Mouse (Mus musculus): Measurements from ENCODE around the gene Cd40lg.

Cd40lg gene

DNA sequence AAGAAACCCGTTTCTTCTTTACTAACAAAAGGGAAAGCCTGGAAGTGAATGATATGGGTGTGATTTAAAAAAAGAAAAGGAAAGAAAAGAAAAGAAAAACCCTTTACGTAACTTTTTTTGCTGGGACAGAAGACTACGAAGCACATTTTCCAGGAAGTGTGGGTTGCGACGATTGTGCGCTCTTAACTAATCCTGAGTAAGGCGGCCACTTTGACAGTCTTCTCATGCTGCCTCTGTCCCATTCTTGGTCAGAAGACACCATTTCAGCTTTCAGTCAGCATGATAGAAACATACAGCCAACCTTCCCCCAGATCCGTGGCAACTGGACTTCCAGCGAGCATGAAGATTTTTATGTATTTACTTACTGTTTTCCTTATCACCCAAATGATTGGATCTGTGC lies at the start of gene Cd40lg:
Cd40lg (plus strand) TSS at position 268 of the 400 bp plus-strand sequence.
- no peak for DNase-seq

DNA sequence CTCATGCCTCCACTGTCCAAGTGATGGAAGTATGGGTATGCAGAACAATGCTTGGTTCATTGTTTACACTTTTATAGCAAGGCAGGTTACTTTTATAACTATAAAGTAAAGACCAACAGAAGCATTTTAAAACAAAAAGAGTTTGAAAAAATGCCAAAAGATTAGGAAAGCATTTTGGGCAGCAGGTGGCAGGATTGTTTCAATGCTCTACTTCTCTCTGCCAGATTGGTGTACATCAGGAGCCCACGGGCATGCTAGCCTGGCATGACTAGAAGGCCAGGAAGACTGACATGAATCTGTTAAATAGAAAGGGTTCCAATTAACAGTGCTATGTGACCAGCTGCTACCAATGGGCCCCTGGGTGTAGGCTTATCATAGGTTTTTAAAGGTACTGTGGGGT lies 45.4 kb upstream of the Cd40lg start:
- no peak for DNase-seq

DNA sequence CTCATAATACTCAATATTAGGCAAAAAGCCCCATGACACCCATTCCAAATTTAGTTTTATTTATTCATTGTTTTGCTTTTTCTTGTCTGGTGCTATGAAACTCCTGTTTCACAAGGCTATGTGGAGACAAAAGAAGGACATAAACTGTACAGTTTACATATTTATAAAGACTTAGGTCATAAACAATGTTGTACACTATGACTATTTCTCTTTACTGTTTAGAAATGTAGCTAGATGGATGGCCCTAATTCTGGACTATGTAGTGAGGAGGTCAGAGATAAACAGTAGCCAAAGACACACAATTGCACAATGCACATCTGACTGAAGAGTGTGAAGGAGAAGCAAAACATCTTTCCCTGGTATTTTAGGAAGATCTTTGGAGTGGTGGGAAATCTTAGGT lies 40.7 kb upstream of the Cd40lg start:
- no peak for DNase-seq

DNA sequence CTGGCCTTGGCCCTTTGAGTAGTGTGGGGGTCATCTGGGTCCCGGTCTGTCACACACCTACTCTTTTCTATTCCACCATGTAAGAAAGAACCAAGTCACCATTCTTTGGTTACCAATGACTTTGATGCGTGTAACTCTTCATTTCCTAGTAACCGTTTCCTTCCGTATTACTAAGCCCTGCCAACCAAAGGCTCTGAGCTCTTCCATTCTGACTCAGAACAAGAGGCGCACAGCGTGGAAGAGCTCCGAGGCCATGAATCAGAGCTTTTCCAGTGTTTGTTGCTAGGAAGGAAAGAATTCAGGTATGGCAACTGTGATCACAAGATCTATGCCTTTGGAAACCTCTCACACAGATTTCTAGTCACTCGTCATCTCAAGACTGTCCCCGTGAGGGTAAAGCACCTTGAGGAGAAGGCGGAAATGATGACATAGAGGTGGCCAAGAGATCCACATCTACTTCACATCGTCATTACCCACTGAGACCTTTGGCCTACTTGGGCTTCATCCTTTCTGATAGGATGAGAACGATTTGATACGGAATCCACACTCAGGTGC lies 34.6 kb upstream of the Cd40lg start:
- no peak for DNase-seq

DNA sequence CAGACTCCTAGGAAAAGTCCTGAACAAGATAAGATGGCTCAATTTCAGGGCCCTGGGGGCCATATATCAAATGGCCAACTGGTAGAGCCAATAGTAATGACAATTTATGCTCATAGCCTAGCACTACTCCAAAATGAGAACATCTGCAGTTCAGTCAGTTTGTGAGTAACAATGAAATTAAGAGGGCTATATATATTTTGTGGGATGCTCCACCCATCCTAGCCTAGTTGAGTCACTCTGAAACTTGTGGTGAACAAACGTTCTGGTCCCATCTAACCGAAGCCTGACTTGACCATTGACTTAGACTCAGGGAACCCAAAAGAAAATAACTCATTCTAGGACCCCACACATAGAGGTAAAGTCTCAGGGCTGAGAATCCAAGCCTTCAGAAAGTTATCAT lies 29.5 kb upstream of the Cd40lg start:
- DNase-seq: no peak

DNA sequence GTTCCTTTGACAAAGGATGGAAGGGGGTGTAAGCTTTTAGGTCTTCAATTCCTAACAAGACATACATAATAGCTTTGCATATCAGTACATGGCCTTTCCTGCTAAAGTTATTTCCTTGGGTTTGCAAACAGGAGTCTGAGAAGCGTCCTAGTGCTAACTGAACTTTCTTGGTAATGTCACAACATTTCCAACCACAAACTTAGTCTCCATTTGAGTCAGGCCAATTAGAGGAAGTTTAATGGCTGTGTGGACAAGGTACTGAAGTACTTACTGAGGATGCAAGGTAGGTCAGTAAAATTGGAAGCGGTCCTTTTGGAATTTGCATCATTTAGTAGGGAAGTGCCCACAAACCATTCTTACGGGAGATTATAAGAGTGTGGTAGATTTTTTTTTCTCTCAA lies 28.6 kb upstream of the Cd40lg start:
- DNase-seq: no peak

DNA sequence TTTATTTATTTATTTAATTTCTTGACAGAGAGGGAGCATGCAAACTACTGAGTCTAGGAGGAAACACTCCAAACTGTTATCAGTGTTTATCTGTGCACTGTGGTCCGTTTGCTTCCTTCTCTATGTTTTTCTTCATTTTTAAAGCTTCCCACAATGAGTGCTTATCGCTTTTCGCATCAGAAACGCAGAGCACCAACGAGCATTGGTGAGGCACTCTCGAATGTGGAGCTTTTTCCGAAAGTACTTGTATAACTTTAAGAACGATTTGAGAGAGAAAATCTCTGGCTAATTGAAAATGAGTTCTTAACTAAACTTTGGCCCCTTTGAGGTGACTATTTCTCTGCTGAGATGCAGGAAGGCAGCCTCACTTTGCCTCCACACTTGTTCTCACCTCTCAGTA lies 24.6 kb upstream of the Cd40lg start:
- no peak for DNase-seq

DNA sequence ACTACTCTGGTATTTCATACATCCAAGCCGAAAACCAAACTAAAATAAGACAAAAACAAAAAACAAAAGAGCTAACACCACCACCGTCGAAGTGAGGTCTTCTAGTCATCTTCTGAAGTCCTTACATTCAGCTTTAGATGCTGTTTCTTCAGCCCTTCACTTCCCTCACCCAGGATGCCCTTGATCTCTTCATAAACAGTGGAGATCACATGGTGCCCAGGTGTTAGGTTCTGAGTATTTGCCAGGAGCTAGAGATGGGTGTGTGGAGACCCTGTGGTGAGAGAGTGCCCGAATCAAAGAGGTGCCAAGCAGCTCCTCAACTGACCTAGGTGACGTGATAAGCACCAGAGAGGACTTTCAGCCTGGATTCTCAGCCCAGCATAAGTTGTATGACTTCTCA lies 22.6 kb upstream of the Cd40lg start:
- no peak for DNase-seq

DNA sequence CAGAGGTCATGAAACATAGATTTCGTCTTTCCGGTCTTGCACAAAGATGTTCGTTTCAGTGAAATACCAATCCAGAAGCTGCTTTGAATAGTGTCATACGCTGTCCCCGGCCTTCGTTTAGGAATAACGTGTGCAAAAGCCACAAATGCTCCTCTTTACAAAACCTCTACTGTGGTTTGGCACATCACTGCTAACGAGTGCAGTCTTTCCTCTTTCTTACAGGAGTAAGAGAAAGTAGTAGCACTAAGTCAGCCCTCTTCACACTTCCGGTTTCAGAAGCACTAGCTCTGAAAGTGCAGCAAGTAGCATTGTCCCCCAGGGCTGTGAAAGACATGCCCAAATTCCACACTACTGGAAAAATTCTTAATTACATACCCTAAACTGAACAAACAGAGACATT lies 15.6 kb upstream of the Cd40lg start:
- DNase-seq: no peak

DNA sequence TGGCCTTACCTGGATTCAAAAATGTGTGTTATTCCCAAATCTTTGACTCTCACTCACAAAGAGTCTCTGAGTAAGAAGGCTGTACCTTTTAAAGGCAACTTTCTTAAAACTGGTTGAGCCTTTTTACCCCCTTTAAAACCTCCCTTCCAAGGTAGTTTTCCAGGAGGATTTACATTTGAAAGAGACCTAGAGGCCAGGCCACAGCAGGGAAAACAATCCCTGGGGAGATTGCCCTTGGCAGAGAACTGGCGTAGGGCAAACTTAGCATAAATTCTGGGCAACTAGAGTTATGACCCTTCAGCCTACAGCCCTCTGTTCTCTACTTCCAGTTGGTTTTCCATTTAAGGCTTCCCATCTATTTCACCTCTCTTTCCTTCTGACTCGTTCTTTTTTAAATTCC lies 13.9 kb upstream of the Cd40lg start:
- no peak for DNase-seq

DNA sequence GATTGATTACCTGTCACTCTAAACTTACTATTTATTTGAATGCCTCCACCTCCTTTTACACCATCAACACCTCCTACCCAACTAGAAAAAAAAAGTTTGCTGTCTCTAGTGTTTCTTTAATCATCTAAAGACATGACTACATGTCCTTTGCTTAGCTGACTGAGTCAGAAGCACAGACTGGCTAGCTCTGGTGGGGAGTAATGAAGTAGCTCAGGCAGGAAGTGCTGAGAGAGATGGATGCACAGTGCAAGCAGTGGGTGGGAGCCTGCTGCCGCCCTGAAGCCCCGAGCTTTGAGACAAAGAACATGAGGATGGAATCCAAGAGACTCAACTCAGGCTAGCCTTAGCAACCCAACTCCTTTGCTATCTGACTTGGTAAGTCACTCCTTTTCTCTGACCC lies 11.5 kb upstream of the Cd40lg start:
- DNase-seq: no peak

DNA sequence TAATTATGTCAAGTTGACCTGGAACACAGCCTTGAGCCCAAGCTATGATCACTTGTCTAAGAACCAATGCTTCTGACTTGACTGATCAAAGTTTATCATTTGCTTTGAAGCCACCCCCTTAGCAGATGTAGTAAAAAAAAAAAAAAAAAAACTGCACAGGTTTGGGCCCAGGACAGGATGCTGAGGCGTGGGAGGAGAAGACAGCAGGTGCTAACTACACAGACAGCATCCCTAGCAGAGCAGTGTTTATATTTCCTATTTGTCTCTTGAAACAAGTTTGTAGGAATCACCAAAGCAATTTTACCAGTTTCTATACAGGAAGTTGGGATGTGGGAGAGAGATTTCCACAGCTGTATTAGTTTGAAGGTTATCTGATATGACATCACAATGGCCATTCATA lies 1.4 kb upstream of the Cd40lg start:
- no peak for DNase-seq

DNA sequence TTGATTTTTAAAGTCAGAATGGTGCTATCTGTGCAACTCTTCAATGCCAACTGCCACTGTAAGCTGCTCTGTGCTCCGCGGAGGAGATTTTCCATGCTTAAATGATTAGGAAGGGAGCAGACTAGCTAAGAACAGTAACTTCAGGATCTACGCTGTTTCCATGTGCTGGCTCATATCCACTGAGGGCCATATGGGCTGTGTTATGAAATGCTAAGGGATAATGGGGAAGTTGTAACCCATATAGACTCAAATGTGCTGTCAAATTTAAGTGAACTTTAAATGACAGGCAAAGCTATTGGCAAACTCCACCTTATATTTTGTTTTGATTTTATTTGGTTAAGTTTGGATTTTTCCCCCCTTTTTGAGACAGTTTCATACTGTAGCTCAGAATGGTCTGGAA lies 919 bp downstream of the Cd40lg start:
- no peak for DNase-seq

DNA sequence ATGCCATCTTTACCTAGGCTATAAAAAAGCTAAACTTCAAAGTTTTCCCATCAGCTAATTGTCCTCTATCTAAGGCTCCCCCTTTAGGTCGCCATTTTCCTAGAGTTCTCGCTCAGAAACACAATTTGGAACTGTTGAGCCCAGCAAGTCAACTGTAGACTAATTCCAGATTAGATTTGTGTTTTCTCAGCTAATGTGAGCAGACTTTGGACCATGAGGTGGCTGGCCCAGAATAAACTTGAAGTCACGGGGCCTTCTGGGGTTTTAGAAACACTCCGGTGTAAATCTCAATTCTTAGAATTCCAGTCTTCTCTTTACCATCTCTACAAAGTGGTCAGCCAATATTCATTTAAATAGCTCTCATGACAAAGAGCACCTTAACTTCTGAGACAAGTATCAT lies 3.6 kb downstream of the Cd40lg start:
- DNase-seq: no peak

DNA sequence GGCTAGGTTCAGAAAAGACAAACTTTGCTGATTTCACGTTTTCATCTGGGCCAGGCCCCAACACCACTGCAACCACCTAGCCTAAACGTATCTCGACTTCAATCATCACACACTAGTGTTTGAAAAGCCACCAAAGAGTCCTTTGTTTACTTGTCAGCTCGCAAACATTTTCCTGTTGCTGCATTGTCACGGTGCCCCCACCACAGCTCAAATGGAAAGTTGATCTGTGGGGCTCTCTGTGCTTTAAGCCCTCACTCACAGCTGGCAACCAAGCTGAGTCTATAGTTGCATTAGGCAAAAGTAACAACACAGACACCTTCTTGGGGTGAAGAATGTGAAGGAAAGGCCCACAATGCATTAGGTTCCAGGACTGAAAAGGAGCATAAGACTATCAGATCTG lies 4.3 kb downstream of the Cd40lg start:
- DNase-seq: no peak

DNA sequence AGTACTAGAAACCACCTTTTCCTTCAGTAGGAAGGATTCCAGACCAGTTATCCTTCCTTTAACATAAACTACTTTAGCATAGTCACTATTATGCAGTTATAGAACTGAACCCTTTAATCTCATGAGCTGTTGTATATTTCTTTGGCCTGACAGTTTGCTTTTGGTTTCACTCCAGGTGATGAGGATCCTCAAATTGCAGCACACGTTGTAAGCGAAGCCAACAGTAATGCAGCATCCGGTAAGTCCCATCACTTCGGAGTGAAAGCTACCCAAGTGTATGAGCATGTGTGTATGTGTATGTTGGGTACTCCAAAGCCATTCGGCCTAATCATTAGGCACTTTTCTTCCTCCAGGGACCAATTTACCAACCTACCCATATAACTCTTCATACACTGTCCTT lies 7.6 kb downstream of the Cd40lg start:
- no peak for DNase-seq

DNA sequence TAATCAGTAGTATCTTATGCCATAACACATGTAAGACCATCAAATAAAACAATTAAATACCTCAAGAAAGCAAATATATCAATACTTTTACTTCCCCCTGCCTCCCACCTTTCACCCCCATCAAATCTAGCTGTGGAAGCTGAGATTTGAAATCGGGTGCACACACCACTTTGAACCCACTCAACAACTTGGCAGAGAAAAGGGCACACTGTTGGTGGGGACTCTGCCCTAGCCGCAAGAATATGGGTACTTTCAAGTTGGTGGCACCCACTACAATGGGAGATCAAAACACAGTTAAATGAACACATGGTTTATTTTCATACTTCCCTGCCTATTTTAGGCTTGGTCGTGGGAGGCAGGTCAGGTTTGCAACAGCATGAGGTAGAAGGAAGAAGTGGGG lies 9.9 kb downstream of the Cd40lg start:
- DNase-seq: no peak

DNA sequence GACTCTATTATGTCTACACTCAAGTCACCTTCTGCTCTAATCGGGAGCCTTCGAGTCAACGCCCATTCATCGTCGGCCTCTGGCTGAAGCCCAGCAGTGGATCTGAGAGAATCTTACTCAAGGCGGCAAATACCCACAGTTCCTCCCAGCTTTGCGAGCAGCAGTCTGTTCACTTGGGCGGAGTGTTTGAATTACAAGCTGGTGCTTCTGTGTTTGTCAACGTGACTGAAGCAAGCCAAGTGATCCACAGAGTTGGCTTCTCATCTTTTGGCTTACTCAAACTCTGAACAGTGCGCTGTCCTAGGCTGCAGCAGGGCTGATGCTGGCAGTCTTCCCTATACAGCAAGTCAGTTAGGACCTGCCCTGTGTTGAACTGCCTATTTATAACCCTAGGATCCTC lies 11.4 kb downstream of the Cd40lg start:
- no peak for DNase-seq

DNA sequence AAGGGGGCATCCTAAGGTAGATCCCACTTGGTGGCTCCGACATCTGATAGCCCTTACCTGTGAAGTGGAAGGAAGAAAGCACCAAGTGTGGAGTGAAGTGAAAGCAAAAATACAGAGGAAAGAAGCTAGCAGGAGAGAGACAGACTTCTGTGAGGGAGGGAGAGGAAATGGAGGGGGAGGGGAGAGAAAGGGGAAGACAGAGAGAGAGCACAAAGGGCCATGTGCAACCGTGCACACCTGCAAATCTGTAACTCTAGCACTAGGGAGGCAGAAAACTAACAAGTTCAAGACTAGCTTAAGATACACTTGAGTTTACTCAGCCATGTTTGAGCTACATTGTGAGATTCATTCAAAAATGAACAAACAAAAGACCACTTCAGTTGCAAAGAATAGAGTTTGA lies 16.2 kb downstream of the Cd40lg start:
- no peak for DNase-seq

DNA sequence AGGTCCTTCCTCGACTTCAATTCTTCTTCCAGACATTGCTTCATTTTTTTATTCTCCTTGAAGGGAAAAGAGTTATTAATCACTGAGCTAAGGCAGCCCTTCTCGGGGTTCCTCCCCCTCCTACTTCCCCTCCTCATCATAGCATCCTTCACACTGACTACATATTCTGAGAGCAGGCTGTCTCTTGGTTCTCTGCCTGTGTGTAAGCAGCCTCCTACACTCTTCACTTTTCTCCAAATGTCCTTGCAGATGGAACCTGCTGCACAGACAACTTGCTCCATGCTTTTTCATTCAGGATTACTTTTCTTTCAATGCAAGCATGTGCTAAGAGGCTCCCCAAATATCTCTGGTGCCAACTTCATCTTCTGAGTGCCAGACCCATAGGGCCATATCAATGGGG lies 21.7 kb downstream of the Cd40lg start:
- no peak for DNase-seq

DNA sequence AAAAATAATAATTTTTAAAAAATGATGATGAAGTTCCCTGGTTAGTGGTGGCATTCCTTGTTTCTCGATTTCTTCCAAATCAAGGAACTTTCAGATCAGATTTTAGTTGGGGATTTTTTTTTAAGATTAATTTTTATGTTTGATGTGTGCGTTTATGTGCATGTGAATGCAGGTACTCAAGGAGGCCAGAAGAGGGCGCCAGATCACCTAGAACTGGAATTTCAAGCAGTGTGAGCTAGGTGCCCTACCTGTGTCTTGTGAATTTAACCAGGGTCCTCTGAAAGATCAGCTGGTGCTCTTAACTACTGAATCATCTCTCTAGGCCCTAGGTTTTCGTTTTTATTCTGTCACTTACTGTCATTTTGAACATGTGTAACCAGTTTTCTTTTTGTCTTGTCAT lies 24.0 kb downstream of the Cd40lg start:
- DNase-seq: no peak

DNA sequence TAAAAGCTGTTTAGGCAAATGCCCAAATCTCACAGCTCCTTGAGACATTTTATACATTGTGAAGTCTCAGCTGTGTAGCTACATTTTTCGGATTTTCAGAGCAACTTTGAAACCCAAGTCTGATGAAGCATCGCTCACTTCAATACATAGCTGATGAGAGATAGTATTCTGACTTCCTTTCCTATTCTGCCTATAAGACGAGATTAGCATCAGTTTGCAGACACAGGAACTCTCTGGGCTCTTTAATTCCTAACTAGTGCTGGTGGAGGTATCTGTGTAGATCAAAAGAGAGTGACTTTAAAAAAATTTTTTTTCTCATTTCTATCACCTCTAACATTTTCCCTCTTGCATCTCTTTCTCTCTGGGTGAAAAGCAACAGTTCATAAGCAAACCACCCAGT lies 26.6 kb downstream of the Cd40lg start:
- DNase-seq: no peak

DNA sequence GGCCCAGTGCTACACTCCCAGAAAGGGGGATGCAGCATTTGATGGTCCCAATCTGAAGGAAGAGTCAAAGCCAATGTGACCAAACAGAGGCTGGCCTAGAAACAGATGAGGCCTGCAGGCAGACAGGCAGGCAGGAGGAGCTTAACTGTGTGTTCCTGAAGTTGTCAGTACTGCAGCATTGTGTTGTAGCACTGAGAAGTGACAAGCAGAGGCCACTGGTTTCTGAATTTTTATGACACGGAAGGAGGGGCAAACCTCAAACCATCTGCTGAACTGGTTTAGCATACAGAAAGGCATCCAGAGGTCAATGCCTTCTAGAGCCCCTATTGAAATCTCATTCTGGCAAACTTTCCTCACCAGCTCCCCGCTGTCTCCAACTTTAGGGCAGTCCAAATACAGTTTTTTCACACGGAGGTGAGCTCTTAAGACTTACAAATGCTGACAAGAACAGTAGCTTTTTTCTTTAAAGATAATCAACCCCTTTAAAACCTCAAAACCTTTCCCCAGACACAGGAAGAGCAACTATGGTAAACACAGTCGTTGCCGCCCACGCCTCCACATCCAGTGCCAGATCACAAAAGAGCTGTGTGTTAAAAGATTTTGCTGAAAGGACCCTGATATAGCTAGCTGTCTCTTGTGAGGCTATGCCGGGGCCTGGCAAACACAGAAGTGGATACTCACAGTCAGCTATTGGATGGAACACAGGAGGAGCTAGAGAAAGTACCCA lies 41.5 kb downstream of the Cd40lg start:
- no peak for DNase-seq

DNA sequence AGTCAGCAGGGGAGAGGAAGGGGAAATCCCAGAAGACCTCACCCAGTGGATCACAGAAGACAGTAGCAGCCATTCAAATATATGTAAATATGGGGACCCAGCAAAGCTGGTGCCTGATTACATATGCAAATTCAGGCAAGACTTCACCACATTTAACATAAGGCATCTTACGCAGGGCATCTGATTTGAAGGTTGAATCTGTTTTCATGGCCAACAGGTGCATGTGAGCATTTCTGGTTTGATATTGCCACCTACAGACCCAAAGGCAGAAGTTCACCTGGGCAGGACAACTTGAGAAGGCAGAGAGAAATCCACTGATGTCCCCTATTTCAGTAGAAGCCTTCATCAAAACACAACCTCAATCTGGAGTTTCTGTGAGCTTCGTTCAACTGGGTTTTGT lies 48.8 kb downstream of the Cd40lg start:
- no peak for DNase-seq

DNA sequence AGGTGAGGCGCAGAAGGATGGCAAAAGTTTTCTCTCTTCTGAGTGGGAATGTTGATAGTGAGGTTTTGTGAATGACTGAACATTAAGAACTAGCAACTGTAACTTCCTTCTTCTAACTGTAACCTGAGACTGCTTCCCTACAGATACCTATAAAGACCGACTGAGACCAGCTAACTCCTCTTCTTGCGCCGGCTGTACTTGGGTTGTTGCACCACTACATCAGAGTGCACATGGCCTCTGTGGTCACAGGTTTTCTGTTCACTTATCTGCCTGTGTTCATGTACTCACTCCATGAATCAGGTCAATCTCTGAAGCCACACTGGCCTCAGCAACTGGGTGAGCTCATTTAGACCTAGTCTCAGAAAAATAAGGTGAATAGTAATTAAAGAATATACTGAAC lies 51.6 kb downstream of the Cd40lg start:
- no peak for DNase-seq

Measured in right cerebral cortex, postnatal 14 days (tissue).